Mouse (Mus musculus) CH12.LX (cell line): ENCODE results near the gene G3bp2. TPM values are rescaled to one million over a fixed set of nuclear protein-coding genes. Genes with fewer than 3 reads are reported as not detected.

Experiments
- DNase-seq: peaks from one replicate; pipeline ENCODE4 v3.0.0-alpha.2; 2013; ENCODE audit errors: extremely low read depth
- H3K27ac ChIP-seq: 2 replicates; pipeline ENCODE4 v1.5.1; 2012; ENCODE audit warnings: low read depth, mild to moderate bottlenecking, control low read depth, moderate library complexity; ENCODE audit not compliant: insufficient read depth
- H3K27me3 ChIP-seq: replicated peaks from 2 replicates; pipeline ENCODE3; 2012; ENCODE audit warnings: inconsistent platforms
- H3K36me3 ChIP-seq, 2 experiments: replicated peaks in 1 of 2; 2 replicates each; pipeline versions ENCODE3 to v1.6.1; 2012; ENCODE audit warnings: inconsistent platforms in 1 of 2, low read length in 1 of 2, mild to moderate bottlenecking in 1 of 2, mixed read lengths in 1 of 2, moderate library complexity in 1 of 2; ENCODE audit not compliant: control insufficient read depth in 1 of 2, insufficient read depth in 1 of 2
- H3K4me1 ChIP-seq, 2 experiments: 2 replicates each; pipeline ENCODE4 v1.6.1; 2012; ENCODE audit warnings: inconsistent platforms in 1 of 2, moderate library complexity in 1 of 2; ENCODE audit not compliant: insufficient read depth in 2 of 2, control insufficient read depth in 1 of 2
- H3K4me2 ChIP-seq: 2 replicates; pipeline ENCODE4 v1.6.1; 2012; ENCODE audit warnings: low read depth, mild to moderate bottlenecking, control low read depth; ENCODE audit not compliant: poor library complexity, insufficient read depth, severe bottlenecking
- H3K4me3 ChIP-seq, 3 experiments: fragments of 150-350 bp in 1 of 3; sonication (generic) in 1 of 3; replicated peaks in 1 of 3; 2 replicates each; pipeline versions ENCODE3 to v1.5.1; 2011 to 2012; ENCODE audit warnings: low read depth in 2 of 3, low read length in 2 of 3, mild to moderate bottlenecking in 2 of 3, moderate library complexity in 2 of 3, control low read depth in 1 of 3, improper control_type of control experiment in 1 of 3, inconsistent platforms in 1 of 3, mixed read lengths in 1 of 3; ENCODE audit not compliant: poor library complexity in 1 of 3
- H3K79me2 ChIP-seq: replicated peaks from 2 replicates; pipeline ENCODE4 v1.6.1; 2012; ENCODE audit warnings: mild to moderate bottlenecking, moderate library complexity; ENCODE audit not compliant: control insufficient read depth, poor library complexity, insufficient read depth, severe bottlenecking; ENCODE audit errors: extremely low read depth
- H3K9ac ChIP-seq: 2 replicates; pipeline ENCODE4 v1.6.1; 2012; ENCODE audit warnings: low read depth, mild to moderate bottlenecking, control low read depth, moderate library complexity; ENCODE audit not compliant: insufficient read depth
- H3K9me3 ChIP-seq: replicated peaks from 2 replicates; pipeline ENCODE3; 2012; ENCODE audit warnings: low read length, inconsistent platforms, mixed read lengths
- BHLHE40 ChIP-seq: IDR thresholded peaks from 2 replicates; pipeline ENCODE4 v1.6.1; 2011; ENCODE audit warnings: mild to moderate bottlenecking, low read depth, low read length, improper control_type of control experiment
- CTCF ChIP-seq, 2 experiments: IDR thresholded peaks in 1 of 2; conservative IDR thresholded peaks in 1 of 2; 2 replicates each; pipeline ENCODE4 v1.5.1; 2011 to 2012; ENCODE audit warnings: low read depth in 2 of 2, low read length in 2 of 2, improper control_type of control experiment in 1 of 2, inconsistent platforms in 1 of 2, mild to moderate bottlenecking in 1 of 2, moderate library complexity in 1 of 2
- E2F4 ChIP-seq: IDR thresholded peaks from 2 replicates; pipeline ENCODE4 v1.6.1; 2011; ENCODE audit warnings: low read depth, low read length, improper control_type of control experiment; ENCODE audit not compliant: insufficient replicate concordance
- IRF4 ChIP-seq: IDR thresholded peaks from 2 replicates; pipeline ENCODE4 v1.6.1; 2014; ENCODE audit warnings: low read depth, mild to moderate bottlenecking, inconsistent platforms, low read length, improper control_type of control experiment
- JUND ChIP-seq: conservative IDR thresholded peaks from 2 replicates; pipeline ENCODE4 v1.6.1; 2011; ENCODE audit warnings: low read depth, low read length, improper control_type of control experiment
- MAFK ChIP-seq: IDR thresholded peaks from 2 replicates; pipeline ENCODE4 v1.6.1; 2011; ENCODE audit warnings: low read length, improper control_type of control experiment; ENCODE audit not compliant: insufficient replicate concordance
- MAX ChIP-seq: IDR thresholded peaks from 2 replicates; pipeline ENCODE4 v1.6.1; 2011; ENCODE audit warnings: low read length, improper control_type of control experiment
- MEF2A ChIP-seq: IDR thresholded peaks from 2 replicates; pipeline ENCODE4 v1.6.1; 2014; ENCODE audit warnings: low read depth, mild to moderate bottlenecking, inconsistent platforms, low read length, improper control_type of control experiment, borderline replicate concordance
- MXI1 ChIP-seq: IDR thresholded peaks from 2 replicates; pipeline ENCODE4 v1.6.1; 2011; ENCODE audit warnings: mild to moderate bottlenecking, low read depth, low read length, improper control_type of control experiment
- NELFE ChIP-seq: IDR thresholded peaks from 2 replicates; pipeline ENCODE4 v1.6.1; 2011; ENCODE audit warnings: low read depth, low read length, improper control_type of control experiment
- POLR2A ChIP-seq: IDR thresholded peaks from 2 replicates; pipeline ENCODE4 v1.6.1; 2011; ENCODE audit warnings: low read depth, mild to moderate bottlenecking, improper control_type of control experiment, low read length
- POLR2AphosphoS2 ChIP-seq: IDR thresholded peaks from 2 replicates; pipeline ENCODE4 v1.6.1; 2011; ENCODE audit warnings: low read depth, low read length, improper control_type of control experiment
- RCOR1 ChIP-seq: conservative IDR thresholded peaks from 2 replicates; pipeline ENCODE4 v1.6.1; 2012; ENCODE audit warnings: low read depth, mild to moderate bottlenecking, inconsistent platforms, low read length, improper control_type of control experiment
- SIN3A ChIP-seq: IDR thresholded peaks from 2 replicates; pipeline ENCODE4 v1.6.1; 2012; ENCODE audit warnings: low read length, improper control_type of control experiment, inconsistent platforms
- USF1 ChIP-seq: IDR thresholded peaks from 2 replicates; pipeline ENCODE4 v1.6.1; 2014; ENCODE audit warnings: low read depth, mild to moderate bottlenecking, inconsistent platforms, low read length, improper control_type of control experiment
- ZC3H11A ChIP-seq: IDR thresholded peaks from 2 replicates; pipeline ENCODE4 v1.6.1; 2012; ENCODE audit warnings: low read depth, mild to moderate bottlenecking, inconsistent platforms, low read length, improper control_type of control experiment
- dilution Hi-C: fragments of 300-500 bp; cut with MboI; formaldehyde crosslinking; loops from 2 replicates; pipeline ENCODE4 v1.14.3; 2020; ENCODE audit warnings: low sequenced_read_pairs; ENCODE audit not compliant: extremely low pct_unique_long_range_greater_than_20kb, extremely low pct_ligation_motif_present
- in situ Hi-C: fragments of 300-500 bp; cut with MboI; formaldehyde crosslinking; loops from 3 replicates; pipeline ENCODE4 v1.14.3; 2019; ENCODE audit warnings: low sequenced_read_pairs, low pct_ligation_motif_present, low pct_unique_long_range_greater_than_20kb, mixed read lengths
- polyA plus RNA-seq: library from polyadenylated mRNA; unstranded; fragments of >175 nt; gene quantifications from 2 replicates; pipeline ENCODE4 v1.2.1, GENCODE M21; 2012; ENCODE audit warnings: low read depth; ENCODE audit not compliant: insufficient read length
- total RNA-seq, 2 experiments: library from RNA; depleted of rRNA; stranded (reverse); fragments of 300-350 nt in 1 of 2; fragments of >200 nt in 1 of 2; gene quantifications; 2 replicates each; pipeline ENCODE4 v1.2.3; 2012 to 2014

The G3bp2 gene
- total and polyA plus RNA-seq, 3 experiments = 38.8 to 114 (median 99.7) TPM

GRCm38 (mm10) chr5:92125446-92125845, 41.9 kb upstream of the G3bp2 start:
- dilution Hi-C loops = no loop called here
- Histone ChIP-seq H3K9ac (no peak overlapping the region), H3K9me3 (peaks cover 3% of the 10 kb centered on the region), H3K79me2 (no peaks in the 10 kb centered on the region), H3K27ac (no peak overlapping the region), H3K27me3 (no peaks in the 10 kb centered on the region), H3K4me1 (peaks cover 0 to 28% of the 10 kb centered on the region in 2 experiments; a peak in 3 of 4 replicates), H3K36me3 (peaks cover 0 to 26% of the 10 kb centered on the region in 2 experiments), H3K4me3 (no peak overlapping the region), H3K4me2 (no peak overlapping the region)
- no peak for DNase-seq
- in situ Hi-C loops = no loop called here
- TF ChIP-seq MXI1 (no peak), RCOR1 (no peak), SIN3A (no peak), IRF4 (no peak), E2F4 (no peak), USF1 (no peak), MEF2A (no peak), MAFK (no peak), POLR2AphosphoS2 (no peak), CTCF (conservative IDR thresholded peaks at IDR 0.05 in 1 of 2, IDR thresholded peaks at IDR 0.05 in 1 of 2; ENCODE audit: low read depth in 2 of 2, low read length in 2 of 2) (no peak), ZC3H11A (no peak), NELFE (no peak), JUND (no peak), POLR2A (no peak)

DNA sequence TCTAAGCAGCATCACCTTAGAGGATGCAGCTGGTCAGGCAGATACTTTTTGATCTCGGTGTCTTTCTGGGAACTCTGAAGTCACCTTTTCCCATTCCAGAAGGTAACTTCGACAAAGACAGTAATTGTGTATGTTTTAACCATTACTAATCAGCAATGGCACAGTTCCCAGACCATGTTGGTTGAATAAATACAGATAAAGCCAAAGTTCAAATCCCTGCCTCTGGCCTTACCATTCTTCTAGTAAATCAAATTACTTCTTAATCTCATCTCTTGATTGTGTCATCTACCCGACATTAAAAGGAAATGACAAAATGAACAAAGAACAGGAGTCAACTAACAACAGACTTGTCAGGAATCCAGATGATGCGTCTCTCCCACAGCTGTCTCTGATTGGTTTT, 38.1 kb upstream of the G3bp2 start:
- in situ Hi-C loops = no loop called here
- Histone ChIP-seq H3K79me2 (no peaks in the 10 kb centered on the region), H3K4me1 (no peaks in the 10 kb centered on the region), H3K4me2 (no peak overlapping the region), H3K36me3 (peaks cover 0 to 26% of the 10 kb centered on the region in 2 experiments), H3K4me3 (no peak overlapping the region), H3K9me3 (peaks cover 3% of the 10 kb centered on the region), H3K27ac (no peak overlapping the region), H3K9ac (no peak overlapping the region), H3K27me3 (no peaks in the 10 kb centered on the region)
- TF ChIP-seq JUND (no peak), BHLHE40 (no peak), MAX (no peak)
- dilution Hi-C loops = no loop called here
- no peak for DNase-seq
